Mouse (Mus musculus): Measurements from ENCODE around the gene Dcaf17.

DNA sequence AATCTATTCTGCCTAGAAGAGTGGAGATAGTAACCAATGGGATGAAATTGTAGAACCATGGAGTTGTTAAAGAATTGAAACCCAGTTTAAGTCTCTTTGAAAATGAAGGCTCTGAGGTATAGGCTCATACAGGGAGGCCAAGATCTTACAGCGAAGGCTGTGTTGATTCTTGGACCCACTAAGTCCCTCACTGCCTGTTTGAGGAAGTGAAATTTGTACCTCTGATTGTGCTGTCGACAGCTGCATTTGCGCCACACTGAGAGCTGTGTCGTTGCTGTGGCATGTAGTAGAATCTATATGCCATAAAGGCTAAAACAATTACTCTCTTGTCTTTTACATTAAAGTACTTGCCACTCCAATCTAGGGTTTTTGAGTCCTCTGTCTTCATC lies 48.2 kb downstream of the Dcaf17 start:
- no peak for TF ChIP-seq USF1 (IDR thresholded peaks at IDR 0.05; ENCODE audit: low read depth)
- TF ChIP-seq CTCF (IDR thresholded peaks at IDR 0.05; ENCODE audit: control insufficient read depth, insufficient read depth, insufficient read length) = no peak
- no peak for TF ChIP-seq MYOG (IDR thresholded peaks at IDR 0.05; ENCODE audit: control insufficient read depth, extremely low read depth, insufficient read length)
- no peak for TF ChIP-seq CEBPB (IDR thresholded peaks at IDR 0.05; ENCODE audit: low read depth)
- TF ChIP-seq MAX (IDR thresholded peaks at IDR 0.05) = no peak
- TF ChIP-seq FOSL1 (IDR thresholded peaks at IDR 0.05; ENCODE audit: insufficient read depth, low read length, poor library complexity, severe bottlenecking) = no peak
- TF ChIP-seq MYOD1 (IDR thresholded peaks at IDR 0.05; ENCODE audit: control insufficient read depth, insufficient read length, low read depth) = no peak
